Mouse (Mus musculus) liver, postnatal 0 days (tissue): ENCODE measurements around the gene Suz12.

Source experiments
- CTCF ChIP-seq: sonication (generic); IDR thresholded peaks from 2 replicates; pipeline ENCODE4 v1.5.1; 2016; ENCODE audit warnings: antibody characterized with exemption, low read depth
- EP300 ChIP-seq: IDR thresholded peaks from 2 replicates; pipeline ENCODE4 v1.6.1; 2016; ENCODE audit warnings: antibody characterized with exemption, low read depth, mild to moderate bottlenecking

GRCm38 (mm10) chr11:80071039-80071438, 78.1 kb downstream of the Suz12 start:
- TF ChIP-seq CTCF (no peak), EP300 (no peak)
